Mouse (Mus musculus) heart, embryonic 13.5 days (tissue): ENCODE results near the gene Siglecf. TPM values are rescaled to one million over a fixed set of nuclear protein-coding genes. Genes with fewer than 3 reads are reported as not detected.
"Not testable (repeated sequence)": the region's sequence is repeated elsewhere in the genome, so short reads cannot be mapped to it uniquely, and the experiment has no call there.

Experiments
- ATAC-seq: fragments of 200-750 bp; cut with Nextera tagmentation; 2 replicates; pipeline ENCODE4 v1.8.0; 2017; ENCODE audit warnings: moderate TSS enrichment; ENCODE audit not compliant: insufficient number of reproducible peaks, low FRiP score, low TSS enrichment; ENCODE audit errors: extremely low read depth
- H3K27ac ChIP-seq: fragments of 300-500 bp; sonication (generic); replicated peaks from 2 replicates; pipeline ENCODE4 v1.5.1; 2015; ENCODE audit warnings: moderate library complexity, mild to moderate bottlenecking, inconsistent platforms
- H3K27me3 ChIP-seq: fragments of 300-500 bp; sonication (generic); replicated peaks from 2 replicates; pipeline ENCODE4 v1.6.1; 2015; ENCODE audit warnings: mild to moderate bottlenecking, inconsistent platforms
- H3K36me3 ChIP-seq: fragments of 300-500 bp; sonication (generic); 2 replicates; pipeline ENCODE4 v1.6.1; 2015; ENCODE audit warnings: mild to moderate bottlenecking, inconsistent platforms
- H3K4me1 ChIP-seq: fragments of 300-500 bp; sonication (generic); 2 replicates; pipeline ENCODE4 v1.6.1; 2015; ENCODE audit warnings: inconsistent platforms
- H3K4me2 ChIP-seq: fragments of 300-500 bp; sonication (generic); 2 replicates; pipeline ENCODE4 v1.6.1; 2015; ENCODE audit warnings: inconsistent platforms, mild to moderate bottlenecking, moderate library complexity
- H3K4me3 ChIP-seq: fragments of 300-500 bp; sonication (generic); 2 replicates; pipeline ENCODE4 v1.5.1; 2015; ENCODE audit warnings: moderate library complexity, mild to moderate bottlenecking, inconsistent platforms
- H3K9ac ChIP-seq: fragments of 300-500 bp; sonication (generic); 2 replicates; pipeline ENCODE4 v1.6.1; 2015; ENCODE audit warnings: inconsistent platforms, mild to moderate bottlenecking, moderate library complexity
- H3K9me3 ChIP-seq: fragments of 300-500 bp; sonication (generic); 2 replicates; pipeline ENCODE4 v1.6.1; 2016; ENCODE audit warnings: inconsistent platforms
- WGBS: fragments of 180-500 bp; shearing (Covaris S2); methylation state at CpG from one replicate; pipeline ENCODE4 v1.1.7; 2015; ENCODE audit warnings: mixed read lengths; 5-methylcytosine and 5-hydroxymethylcytosine counted together
- polyA plus RNA-seq: library from polyadenylated mRNA; unstranded; fragments of >200 nt; fragmentation: Nextera tagmentation; extraction: Ambion mirVana; gene quantifications from 2 replicates; pipeline ENCODE4 v1.2.1, GENCODE M21; 2015

Siglecf gene
- polyA plus RNA-seq, 1 experiment from 2014 or later, result not detected

DNA sequence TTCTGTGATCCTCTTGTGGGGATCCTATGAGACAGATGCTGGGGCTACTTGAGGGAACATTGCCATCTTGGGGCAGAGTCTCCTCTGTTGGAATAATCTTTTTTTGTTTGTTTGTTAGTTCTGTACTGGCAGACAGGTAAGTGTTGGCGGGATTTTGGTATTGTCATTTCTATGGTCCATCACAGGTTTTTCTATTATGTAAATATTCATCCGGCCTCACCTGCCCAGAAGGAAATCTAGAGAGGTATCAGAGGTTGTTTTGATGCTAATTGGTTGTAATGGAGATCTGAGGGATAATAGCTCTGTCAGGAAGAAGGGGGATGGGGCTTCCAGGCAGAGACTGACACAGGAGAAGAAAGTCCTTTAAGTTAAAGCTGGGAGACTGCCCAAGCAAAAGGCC lies 7.1 kb upstream of the Siglecf start:
- Histone ChIP-seq H3K9me3 (no peaks in the 10 kb centered on the region), H3K4me1 (no peaks in the 10 kb centered on the region), H3K27ac (no peak overlapping the region), H3K36me3 (no peaks in the 10 kb centered on the region), H3K27me3 (no peaks in the 10 kb centered on the region), H3K4me3 (no peak overlapping the region), H3K9ac (no peak overlapping the region), H3K4me2 (no peak overlapping the region)
- 69% methylated on average over 2 of the region's 2 CpGs for WGBS
- no peak for ATAC-seq

DNA sequence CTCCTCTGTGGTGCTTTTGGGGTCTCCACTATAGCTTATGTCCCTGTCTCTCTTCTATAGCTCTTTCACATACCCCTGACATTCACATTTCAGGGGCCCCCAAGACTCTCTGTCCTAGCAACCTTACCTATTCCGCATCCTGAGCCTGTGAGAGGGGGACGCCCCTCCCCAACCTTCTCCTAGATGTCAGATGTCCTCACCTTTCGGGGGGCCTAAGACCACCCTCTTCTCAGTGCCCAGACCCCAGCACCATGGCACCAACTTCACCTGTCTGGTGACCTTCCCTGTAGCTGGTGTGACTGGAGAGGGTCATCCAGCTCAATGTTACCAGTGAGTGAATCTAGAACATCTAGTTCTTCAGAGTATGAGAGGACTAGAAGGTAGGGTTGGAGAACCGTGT lies 6.7 kb upstream of the Siglecf start:
- no peaks in the 10 kb centered on the region for H3K9me3 ChIP-seq
- no peaks in the 10 kb centered on the region for H3K27me3 ChIP-seq
- H3K27ac ChIP-seq, result no peak overlapping the region
- H3K36me3 ChIP-seq, result no peaks in the 10 kb centered on the region
- WGBS, result 65% methylated on average over 4 of the region's 4 CpGs
- H3K4me2 ChIP-seq, result no peak overlapping the region
- no peak overlapping the region for H3K9ac ChIP-seq
- H3K4me3 ChIP-seq, result no peak overlapping the region
- ATAC-seq, result no peak
- H3K4me1 ChIP-seq, result no peaks in the 10 kb centered on the region

DNA sequence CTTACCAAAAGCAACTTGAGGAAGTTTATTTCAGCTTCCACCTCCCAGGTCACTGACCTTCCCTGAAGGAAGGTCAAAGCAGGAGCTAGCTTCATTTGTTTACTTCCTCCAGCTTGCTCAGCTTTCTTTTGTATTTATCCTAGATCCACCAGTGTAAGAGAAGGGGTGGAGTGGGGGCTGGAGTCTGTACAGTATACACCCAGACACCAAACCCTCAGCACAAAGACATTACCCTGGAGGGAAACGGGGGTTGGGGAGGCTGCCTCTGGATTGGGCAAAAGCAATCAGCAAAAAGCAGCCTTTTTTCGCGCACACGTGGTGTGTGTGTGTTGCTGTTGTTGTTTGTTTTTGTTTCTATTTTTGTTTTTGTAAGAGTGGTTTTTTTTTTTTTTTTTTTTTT lies 5.0 kb upstream of the Siglecf start:
- Histone ChIP-seq H3K9me3 (no peaks in the 10 kb centered on the region), H3K9ac (no peak overlapping the region), H3K27ac (no peak overlapping the region), H3K36me3 (no peaks in the 10 kb centered on the region), H3K4me1 (no peaks in the 10 kb centered on the region), H3K4me3 (no peak overlapping the region), H3K27me3 (no peaks in the 10 kb centered on the region), H3K4me2 (no peak overlapping the region)
- WGBS, result 61% methylated on average over 4 of the region's 4 CpGs
- ATAC-seq, result no peak

DNA sequence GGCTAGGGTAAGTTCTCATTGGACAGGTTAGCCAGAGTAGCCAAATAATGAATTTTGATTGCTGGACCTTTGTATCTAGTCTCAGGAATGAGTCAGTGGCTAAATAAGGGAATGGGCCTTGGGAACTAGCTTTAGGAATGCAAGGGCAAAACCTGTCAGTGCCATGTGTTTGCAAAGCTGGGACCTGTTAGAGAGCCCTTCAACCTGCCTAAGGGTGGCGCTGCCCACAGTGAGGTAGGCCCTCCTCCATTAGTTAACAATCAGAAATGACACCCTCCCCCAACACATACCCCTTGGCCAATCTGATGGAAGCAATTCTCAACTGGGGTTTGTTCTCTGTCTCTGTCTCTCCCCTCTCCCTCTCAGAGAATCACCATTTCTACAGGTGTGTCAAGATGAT lies 4.6 kb upstream of the Siglecf start:
- Histone ChIP-seq H3K4me3 (no peak overlapping the region), H3K9ac (no peak overlapping the region), H3K4me2 (no peak overlapping the region), H3K36me3 (no peaks in the 10 kb centered on the region), H3K27ac (no peak overlapping the region), H3K27me3 (no peaks in the 10 kb centered on the region), H3K9me3 (no peaks in the 10 kb centered on the region), H3K4me1 (no peaks in the 10 kb centered on the region)
- no peak for ATAC-seq
- WGBS, result 65% methylated on average over 1 of the region's 1 CpGs

DNA sequence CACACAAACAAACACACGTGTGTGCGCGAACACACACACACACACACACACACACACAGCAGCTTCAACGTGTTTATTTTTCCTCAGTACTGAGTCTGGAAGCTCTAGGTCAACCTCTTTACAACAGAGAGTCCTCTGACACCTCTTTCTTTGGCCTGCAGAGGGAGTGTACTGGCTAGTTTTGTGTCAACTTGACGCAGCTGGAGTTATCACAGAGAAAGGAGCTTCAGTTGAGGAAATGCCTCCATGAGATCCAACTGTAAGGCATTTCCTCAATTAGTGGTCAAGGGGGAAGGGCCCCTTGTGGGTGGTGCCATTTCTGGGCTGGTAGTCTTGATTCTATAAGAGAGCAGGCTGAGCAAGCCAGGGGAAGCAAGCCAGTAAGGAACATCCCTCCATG lies 1.5 kb upstream of the Siglecf start:
- WGBS, result 56% methylated on average over 5 of the region's 5 CpGs
- not testable (repeated sequence) for H3K9ac ChIP-seq, H3K4me2 ChIP-seq, H3K36me3 ChIP-seq, ATAC-seq, H3K27me3 ChIP-seq, H3K27ac ChIP-seq, H3K4me1 ChIP-seq, H3K4me3 ChIP-seq, H3K9me3 ChIP-seq

DNA sequence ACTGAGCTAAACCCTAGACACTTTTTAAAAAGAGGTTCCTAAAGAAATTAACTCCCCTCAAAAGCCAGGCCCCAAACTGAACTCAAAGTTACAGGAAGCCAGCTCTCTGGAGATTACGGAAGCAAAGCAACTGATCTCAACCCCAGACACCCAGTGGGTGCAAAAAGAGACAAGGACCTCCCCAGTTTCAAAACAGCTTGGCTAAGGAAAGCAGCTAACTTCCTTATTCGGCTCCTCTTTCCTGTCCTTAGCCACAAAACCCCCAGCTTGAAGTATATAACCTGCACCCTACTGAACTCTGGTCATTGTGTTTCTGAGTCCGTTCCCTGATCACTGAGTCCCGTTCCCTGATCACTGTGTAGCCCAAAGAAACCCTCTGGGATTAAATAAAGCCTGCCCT lies 2.0 kb downstream of the Siglecf start:
- H3K4me1 ChIP-seq, result 0 out of 2 replicates have a peak, but pooled peaks cover 3% of the 10 kb centered on the region
- no peak for ATAC-seq
- H3K27me3 ChIP-seq, result no peaks in the 10 kb centered on the region
- no peaks in the 10 kb centered on the region for H3K36me3 ChIP-seq
- no peaks in the 10 kb centered on the region for H3K9me3 ChIP-seq
- no peak overlapping the region for H3K4me2 ChIP-seq
- H3K27ac ChIP-seq, result no peak overlapping the region
- no peak overlapping the region for H3K9ac ChIP-seq
- H3K4me3 ChIP-seq, result no peak overlapping the region
- WGBS, result 52% methylated on average over 4 of the region's 4 CpGs

DNA sequence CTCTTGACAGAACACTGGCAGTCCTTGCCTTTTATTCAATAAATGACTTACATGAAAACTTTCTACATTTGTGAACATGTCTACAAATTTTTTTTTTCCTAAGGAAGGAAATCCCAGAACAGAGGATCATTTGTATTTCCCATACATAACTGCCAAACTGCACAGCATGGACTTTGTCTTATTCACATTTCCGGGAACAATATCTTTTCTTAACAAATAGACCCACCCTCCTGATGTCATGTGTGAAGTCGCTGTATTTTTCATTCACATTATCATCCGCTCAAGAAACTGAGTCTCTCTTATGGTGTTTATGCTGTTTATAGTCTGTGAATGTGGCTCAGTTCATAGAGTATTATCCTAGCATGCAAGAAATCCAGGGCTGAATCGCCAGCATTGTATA lies 2.6 kb downstream of the Siglecf start:
- no peak overlapping the region for H3K27ac ChIP-seq
- WGBS, result 66% methylated on average over 4 of the region's 4 CpGs

DNA sequence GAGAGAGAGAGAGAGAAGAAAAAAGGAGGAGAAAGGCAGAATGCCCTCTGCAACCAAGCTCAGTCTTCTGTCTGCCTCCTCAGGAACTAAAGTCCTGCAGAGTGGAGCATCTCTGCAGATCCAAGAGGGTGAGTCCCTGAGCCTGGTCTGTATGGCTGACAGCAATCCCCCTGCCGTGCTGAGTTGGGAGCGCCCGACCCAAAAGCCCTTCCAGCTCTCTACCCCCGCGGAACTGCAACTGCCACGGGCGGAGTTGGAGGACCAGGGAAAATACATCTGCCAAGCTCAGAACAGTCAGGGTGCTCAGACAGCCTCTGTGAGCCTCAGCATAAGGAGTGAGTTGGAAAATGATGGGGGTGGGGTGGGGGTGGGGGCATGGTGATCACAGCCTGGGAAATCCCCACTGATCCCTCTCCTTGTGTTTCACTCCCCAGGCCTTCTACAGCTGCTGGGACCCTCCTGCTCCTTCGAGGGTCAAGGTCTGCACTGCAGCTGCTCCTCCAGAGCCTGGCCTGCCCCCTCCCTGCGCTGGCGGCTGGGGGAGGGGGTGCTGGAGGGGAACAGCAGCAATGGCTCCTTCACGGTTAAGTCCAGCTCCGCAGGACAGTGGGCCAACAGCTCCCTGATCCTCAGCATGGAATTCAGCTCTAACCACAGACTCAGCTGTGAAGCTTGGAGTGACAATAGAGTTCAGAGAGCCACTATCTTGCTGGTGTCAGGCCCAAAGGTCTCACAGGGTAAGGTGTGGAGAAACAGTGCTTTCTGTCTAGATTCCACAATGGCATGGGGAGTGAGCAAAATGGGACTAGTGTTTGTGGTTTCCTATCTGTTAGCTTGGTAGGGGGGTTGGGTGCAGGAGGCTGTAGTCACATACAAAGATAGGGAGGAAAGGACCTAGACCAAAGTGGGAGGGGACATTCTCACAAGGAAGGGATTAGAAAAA lies 4.0 kb downstream of the Siglecf start:
- H3K9ac ChIP-seq, result no peak overlapping the region

More for the DNA sequence above, 2.6 kb downstream of the Siglecf start:
- no peaks in the 10 kb centered on the region for H3K27me3 ChIP-seq
- H3K4me2 ChIP-seq, result no peak overlapping the region
- 0 out of 2 replicates have a peak, but pooled peaks cover 3% of the 10 kb centered on the region for H3K4me1 ChIP-seq
- no peak overlapping the region for H3K9ac ChIP-seq
- ATAC-seq, result no peak
- H3K36me3 ChIP-seq, result no peaks in the 10 kb centered on the region
- no peak overlapping the region for H3K4me3 ChIP-seq
- no peaks in the 10 kb centered on the region for H3K9me3 ChIP-seq

DNA sequence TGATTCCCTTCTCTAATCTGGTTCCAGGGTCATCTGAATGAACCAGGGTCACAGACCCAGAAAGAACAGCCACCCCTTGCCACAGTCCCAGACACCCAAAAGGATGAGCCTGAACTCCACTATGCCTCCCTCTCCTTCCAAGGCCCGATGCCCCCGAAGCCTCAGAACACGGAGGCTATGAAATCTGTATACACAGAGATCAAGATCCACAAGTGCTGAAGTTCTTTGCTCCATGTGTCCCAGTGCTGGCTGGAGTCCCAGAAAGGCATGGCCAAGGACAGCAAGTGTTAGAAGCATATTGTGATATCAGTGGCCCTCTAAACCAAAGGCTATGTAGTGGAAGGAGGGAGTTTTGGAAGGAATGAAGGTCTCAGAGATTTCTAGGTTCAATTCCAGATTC lies 7.4 kb downstream of the Siglecf start:
- H3K4me3 ChIP-seq, result no peak overlapping the region
- no peak overlapping the region for H3K27ac ChIP-seq
- H3K9ac ChIP-seq, result no peak overlapping the region
- H3K4me1 ChIP-seq, result 0 out of 2 replicates have a peak, but pooled peaks cover 3% of the 10 kb centered on the region
- no peaks in the 10 kb centered on the region for H3K9me3 ChIP-seq
- no peaks in the 10 kb centered on the region for H3K36me3 ChIP-seq
- ATAC-seq, result no peak
- no peaks in the 10 kb centered on the region for H3K27me3 ChIP-seq
- no peak overlapping the region for H3K4me2 ChIP-seq
- 77% methylated on average over 3 of the region's 3 CpGs for WGBS

More for the DNA sequence above, 4.0 kb downstream of the Siglecf start:
- H3K9me3 ChIP-seq, result no peaks in the 10 kb centered on the region
- no peaks in the 10 kb centered on the region for H3K27me3 ChIP-seq
- no peaks in the 10 kb centered on the region for H3K36me3 ChIP-seq
- ATAC-seq, result no peak
- peak overlapping the region; percentile 18 for H3K4me2 ChIP-seq
- H3K27ac ChIP-seq, result no peak overlapping the region
- H3K4me3 ChIP-seq, result no peak overlapping the region
- 6% methylated on average over 12 of the region's 12 CpGs for WGBS
- H3K4me1 ChIP-seq, result 0 out of 2 replicates have a peak, but pooled peaks cover 3% of the 10 kb centered on the region

DNA sequence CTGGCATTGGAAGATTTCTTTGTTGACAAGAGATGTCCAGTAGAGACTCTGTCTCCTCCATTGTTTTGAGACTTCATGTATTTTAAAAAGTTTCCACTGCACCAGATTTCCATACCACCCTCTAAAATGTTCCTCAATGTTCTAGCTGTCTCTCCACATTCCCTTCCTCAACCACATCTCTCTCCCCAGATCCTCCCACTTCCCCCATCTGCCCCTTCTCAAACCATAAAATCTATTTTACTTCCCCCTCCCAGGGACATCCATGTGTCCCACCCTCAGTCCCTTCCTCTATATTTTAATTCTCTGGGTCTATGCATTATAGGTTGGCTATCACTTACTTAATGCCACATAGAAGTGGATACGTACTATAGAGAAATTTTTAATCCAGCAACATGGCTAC lies 10.3 kb downstream of the Siglecf start:
- H3K4me3 ChIP-seq, result no peak overlapping the region
- no peaks in the 10 kb centered on the region for H3K27me3 ChIP-seq
- H3K36me3 ChIP-seq, result no peaks in the 10 kb centered on the region
- 74% methylated on average over 1 of the region's 1 CpGs for WGBS
- no peak overlapping the region for H3K27ac ChIP-seq
- no peaks in the 10 kb centered on the region for H3K4me1 ChIP-seq
- no peak for ATAC-seq
- no peak overlapping the region for H3K9ac ChIP-seq
- H3K9me3 ChIP-seq, result no peaks in the 10 kb centered on the region
- no peak overlapping the region for H3K4me2 ChIP-seq

DNA sequence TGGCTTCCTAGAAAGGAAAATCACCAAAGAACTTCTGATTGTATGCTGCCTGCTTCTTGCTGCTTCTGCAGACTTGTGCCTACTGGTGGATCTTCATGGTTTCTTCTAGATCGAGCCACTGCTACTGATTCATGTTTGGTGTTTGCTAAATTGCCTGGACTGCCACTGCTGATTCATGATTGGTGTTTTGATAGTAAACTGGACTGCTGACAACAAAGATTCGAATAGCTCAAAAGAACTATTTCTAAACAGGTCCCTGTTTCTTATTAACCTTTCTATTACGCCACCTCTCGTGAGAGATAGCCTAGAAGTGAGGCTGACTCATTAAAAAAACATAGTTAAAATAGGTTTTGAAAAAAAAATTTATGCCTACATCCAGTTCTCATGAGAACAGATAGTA lies 10.9 kb downstream of the Siglecf start:
- H3K9ac ChIP-seq, result no peak overlapping the region
- H3K27me3 ChIP-seq, result no peaks in the 10 kb centered on the region
- H3K36me3 ChIP-seq, result no peaks in the 10 kb centered on the region
- H3K27ac ChIP-seq, result no peak overlapping the region
- no peak for ATAC-seq
- H3K4me2 ChIP-seq, result no peak overlapping the region
- no peaks in the 10 kb centered on the region for H3K9me3 ChIP-seq
- 60% methylated on average over 4 of the region's 4 CpGs for WGBS
- no peak overlapping the region for H3K4me3 ChIP-seq
- no peaks in the 10 kb centered on the region for H3K4me1 ChIP-seq

DNA sequence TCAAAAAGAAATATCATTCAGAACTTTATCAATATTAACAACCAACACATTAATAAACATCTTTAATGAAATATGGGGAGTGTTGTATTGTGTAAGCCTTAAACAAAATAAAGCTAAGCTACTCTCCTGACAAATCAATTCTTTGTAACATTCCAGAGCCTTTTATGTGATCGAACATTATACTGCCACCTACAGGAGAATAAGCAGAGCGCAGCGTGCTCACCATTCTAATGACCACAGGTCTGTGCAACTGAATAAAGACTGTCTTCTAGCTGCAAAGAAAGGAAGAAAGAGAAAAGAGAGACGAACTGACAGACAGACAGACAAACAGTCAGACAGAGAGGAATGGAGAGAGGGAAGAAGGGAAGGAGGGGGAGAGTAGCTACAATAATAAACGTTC lies 27.1 kb downstream of the Siglecf start:
- no peaks in the 10 kb centered on the region for H3K36me3 ChIP-seq
- WGBS, result 13% methylated on average over 5 of the region's 5 CpGs
- no peak overlapping the region for H3K9ac ChIP-seq
- no peak for ATAC-seq
- H3K4me3 ChIP-seq, result no peak overlapping the region
- no peaks in the 10 kb centered on the region for H3K4me1 ChIP-seq
- no peaks in the 10 kb centered on the region for H3K9me3 ChIP-seq
- no peaks in the 10 kb centered on the region for H3K27me3 ChIP-seq
- no peak overlapping the region for H3K4me2 ChIP-seq
- H3K27ac ChIP-seq, result no peak overlapping the region
